Mouse (Mus musculus): Measurements from ENCODE around the gene Olfr1418. TPM values are rescaled to one million over a fixed set of nuclear protein-coding genes. Genes with fewer than 3 reads are reported as not detected.

Olfr1418 gene
- polyA plus RNA-seq, 1 experiment from 2014 or later, result not detected

GRCm38 (mm10) chr19:11814742-11815333 is 46.0 kb downstream of the Olfr1418 start:
- 62% methylated on average over 6 of the region's 6 CpGs for WGBS (ENCODE audit: insufficient replicate concordance)
- Histone ChIP-seq H3K27me3 (ENCODE audit: control insufficient read depth, insufficient read depth, low read length) (peaks cover 3% of the 10 kb centered on the region; the same call in 1 of the 2 replicates), H3K9me3 (replicated peaks; ENCODE audit: control insufficient read depth, low read length) (no peaks in the 10 kb centered on the region), H3K4me2 (no peak overlapping the region), H3K4me1 (ENCODE audit: control insufficient read depth, insufficient read depth, low read length) (no peaks in the 10 kb centered on the region; the same call in 1 of the 2 replicates), H3K27ac (ENCODE audit: low read depth, low read length) (no peak overlapping the region), H3K9ac (ENCODE audit: low read depth, low read length) (no peak overlapping the region), H3K36me3 (ENCODE audit: control insufficient read depth, insufficient read depth, low read length) (no peaks in the 10 kb centered on the region), H3K4me3 (ENCODE audit: low read depth, low read length) (no peak overlapping the region)
- ATAC-seq (replicated peaks; ENCODE audit: insufficient number of reproducible peaks, low FRiP score, low TSS enrichment), result no peak

GRCm38 (mm10) chr19:11813649-11814048 is 47.2 kb downstream of the Olfr1418 start:
- Histone ChIP-seq H3K4me3 (ENCODE audit: low read depth, low read length) (no peak overlapping the region), H3K4me1 (ENCODE audit: control insufficient read depth, insufficient read depth, low read length) (no peaks in the 10 kb centered on the region; the same call in 1 of the 2 replicates), H3K9ac (ENCODE audit: low read depth, low read length) (0 out of 2 replicates have a peak overlapping the region, but pooled peaks have one; percentile 16), H3K4me2 (peak overlapping the region; percentile 23; the same call in 1 of the 2 replicates), H3K27ac (ENCODE audit: low read depth, low read length) (peak overlapping the region; percentile 29; the same call in 1 of the 2 replicates), H3K27me3 (ENCODE audit: control insufficient read depth, insufficient read depth, low read length) (peaks cover 3% of the 10 kb centered on the region; the same call in 1 of the 2 replicates), H3K9me3 (replicated peaks; ENCODE audit: control insufficient read depth, low read length) (no peaks in the 10 kb centered on the region), H3K36me3 (ENCODE audit: control insufficient read depth, insufficient read depth, low read length) (no peaks in the 10 kb centered on the region)
- no peak for ATAC-seq (replicated peaks; ENCODE audit: insufficient number of reproducible peaks, low FRiP score, low TSS enrichment)
- 15% methylated on average over 8 of the region's 8 CpGs for WGBS (ENCODE audit: insufficient replicate concordance)

GRCm38 (mm10) chr19:11813136-11813535 is 47.7 kb downstream of the Olfr1418 start:
- H3K4me3 ChIP-seq (ENCODE audit: low read depth, low read length), result no peak overlapping the region
- no peaks in the 10 kb centered on the region; the same call in 1 of the 2 replicates for H3K27me3 ChIP-seq (ENCODE audit: control insufficient read depth, insufficient read depth, low read length)
- no peak for ATAC-seq (replicated peaks; ENCODE audit: insufficient number of reproducible peaks, low FRiP score, low TSS enrichment)
- no peak overlapping the region for H3K9ac ChIP-seq (ENCODE audit: low read depth, low read length)
- H3K4me1 ChIP-seq (ENCODE audit: control insufficient read depth, insufficient read depth, low read length), result no peaks in the 10 kb centered on the region; the same call in 1 of the 2 replicates
- H3K27ac ChIP-seq (ENCODE audit: low read depth, low read length), result 0 out of 2 replicates have a peak overlapping the region, but pooled peaks have one; percentile 29
- no peaks in the 10 kb centered on the region for H3K9me3 ChIP-seq (replicated peaks; ENCODE audit: control insufficient read depth, low read length)
- WGBS (ENCODE audit: insufficient replicate concordance), result 68% methylated on average over 4 of the region's 4 CpGs
- H3K36me3 ChIP-seq (ENCODE audit: control insufficient read depth, insufficient read depth, low read length), result no peaks in the 10 kb centered on the region
- H3K4me2 ChIP-seq, result no peak overlapping the region

GRCm38 (mm10) chr19:11811688-11812365 is 49.0 kb downstream of the Olfr1418 start:
- no peaks in the 10 kb centered on the region for H3K36me3 ChIP-seq (ENCODE audit: control insufficient read depth, insufficient read depth, low read length)
- no peak overlapping the region for H3K4me3 ChIP-seq (ENCODE audit: low read depth, low read length)
- H3K9me3 ChIP-seq (replicated peaks; ENCODE audit: control insufficient read depth, low read length), result no peaks in the 10 kb centered on the region
- WGBS (ENCODE audit: insufficient replicate concordance), result 35% methylated on average over 5 of the region's 5 CpGs
- H3K9ac ChIP-seq (ENCODE audit: low read depth, low read length), result no peak overlapping the region
- H3K27me3 ChIP-seq (ENCODE audit: control insufficient read depth, insufficient read depth, low read length), result no peaks in the 10 kb centered on the region
- no peaks in the 10 kb centered on the region; the same call in 1 of the 2 replicates for H3K4me1 ChIP-seq (ENCODE audit: control insufficient read depth, insufficient read depth, low read length)
- no peak overlapping the region for H3K27ac ChIP-seq (ENCODE audit: low read depth, low read length)
- H3K4me2 ChIP-seq, result no peak overlapping the region
- ATAC-seq (replicated peaks; ENCODE audit: insufficient number of reproducible peaks, low FRiP score, low TSS enrichment), result peak; percentile 56

GRCm38 (mm10) chr19:11810856-11811255 is 50.0 kb downstream of the Olfr1418 start:
- H3K4me2 ChIP-seq, result no peak overlapping the region

GRCm38 (mm10) chr19:11810003-11810758 is 50.7 kb downstream of the Olfr1418 start:
- WGBS (ENCODE audit: insufficient replicate concordance), result 62% methylated on average over 5 of the region's 5 CpGs
- Histone ChIP-seq H3K9me3 (replicated peaks; ENCODE audit: control insufficient read depth, low read length) (no peaks in the 10 kb centered on the region), H3K36me3 (ENCODE audit: control insufficient read depth, insufficient read depth, low read length) (no peaks in the 10 kb centered on the region), H3K4me1 (ENCODE audit: control insufficient read depth, insufficient read depth, low read length) (no peaks in the 10 kb centered on the region; the same call in 1 of the 2 replicates), H3K27ac (ENCODE audit: low read depth, low read length) (no peak overlapping the region), H3K4me3 (ENCODE audit: low read depth, low read length) (no peak overlapping the region), H3K9ac (ENCODE audit: low read depth, low read length) (no peak overlapping the region), H3K27me3 (ENCODE audit: control insufficient read depth, insufficient read depth, low read length) (no peaks in the 10 kb centered on the region), H3K4me2 (no peak overlapping the region)
- no peak for ATAC-seq (replicated peaks; ENCODE audit: insufficient number of reproducible peaks, low FRiP score, low TSS enrichment)

More at GRCm38 (mm10) chr19:11810856-11811255, 50.0 kb downstream of the Olfr1418 start:
- Histone ChIP-seq H3K36me3 (ENCODE audit: control insufficient read depth, insufficient read depth, low read length) (no peaks in the 10 kb centered on the region), H3K27me3 (ENCODE audit: control insufficient read depth, insufficient read depth, low read length) (no peaks in the 10 kb centered on the region), H3K27ac (ENCODE audit: low read depth, low read length) (no peak overlapping the region), H3K9ac (ENCODE audit: low read depth, low read length) (no peak overlapping the region), H3K4me1 (ENCODE audit: control insufficient read depth, insufficient read depth, low read length) (no peaks in the 10 kb centered on the region; the same call in 1 of the 2 replicates), H3K4me3 (ENCODE audit: low read depth, low read length) (no peak overlapping the region), H3K9me3 (replicated peaks; ENCODE audit: control insufficient read depth, low read length) (no peaks in the 10 kb centered on the region)
- ATAC-seq (replicated peaks; ENCODE audit: insufficient number of reproducible peaks, low FRiP score, low TSS enrichment), result no peak
- WGBS (ENCODE audit: insufficient replicate concordance), result 72% methylated on average over 1 of the region's 1 CpGs

GRCm38 (mm10) chr19:11808452-11808851 is 52.4 kb downstream of the Olfr1418 start:
- Histone ChIP-seq H3K4me3 (ENCODE audit: low read depth, low read length) (no peak overlapping the region), H3K27me3 (ENCODE audit: control insufficient read depth, insufficient read depth, low read length) (no peaks in the 10 kb centered on the region), H3K9ac (ENCODE audit: low read depth, low read length) (no peak overlapping the region), H3K4me1 (ENCODE audit: control insufficient read depth, insufficient read depth, low read length) (no peaks in the 10 kb centered on the region; the same call in 1 of the 2 replicates), H3K9me3 (replicated peaks; ENCODE audit: control insufficient read depth, low read length) (no peaks in the 10 kb centered on the region), H3K4me2 (no peak overlapping the region), H3K27ac (ENCODE audit: low read depth, low read length) (no peak overlapping the region), H3K36me3 (ENCODE audit: control insufficient read depth, insufficient read depth, low read length) (no peaks in the 10 kb centered on the region)
- WGBS (ENCODE audit: insufficient replicate concordance), result 82% methylated on average over 2 of the region's 2 CpGs
- no peak for ATAC-seq (replicated peaks; ENCODE audit: insufficient number of reproducible peaks, low FRiP score, low TSS enrichment)

- H3K4me2 ChIP-seq, result no peak overlapping the region
- no peaks in the 10 kb centered on the region for H3K4me1 ChIP-seq (ENCODE audit: control insufficient read depth, insufficient read depth, low read length)
- H3K4me3 ChIP-seq (ENCODE audit: low read depth, low read length), result no peak overlapping the region
- H3K27ac ChIP-seq (ENCODE audit: low read depth, low read length), result no peak overlapping the region
- no peaks in the 10 kb centered on the region for H3K27me3 ChIP-seq (ENCODE audit: control insufficient read depth, insufficient read depth, low read length)
- 66% methylated on average over 6 of the region's 6 CpGs for WGBS (ENCODE audit: insufficient replicate concordance)
- no peaks in the 10 kb centered on the region for H3K36me3 ChIP-seq (ENCODE audit: control insufficient read depth, insufficient read depth, low read length)
- no peak overlapping the region for H3K9ac ChIP-seq (ENCODE audit: low read depth, low read length)
- no peak for ATAC-seq (replicated peaks; ENCODE audit: insufficient number of reproducible peaks, low FRiP score, low TSS enrichment)
- H3K9me3 ChIP-seq (replicated peaks; ENCODE audit: control insufficient read depth, low read length), result no peaks in the 10 kb centered on the region
These were observed 53.0 kb downstream of the Olfr1418 start for GRCm38 (mm10) chr19:11807822-11808221.
